Mouse (Mus musculus): ENCODE measurements around the gene Slc39a11. TPM values are rescaled to one million over a fixed set of nuclear protein-coding genes. Genes with fewer than 3 reads are reported as not detected.

The Slc39a11 gene
- polyA plus RNA-seq, 2 experiments, result 5.1 to 10.2 TPM

- H3K9me3 ChIP-seq (ENCODE audit: control insufficient read depth, low read length), result no peaks in the 10 kb centered on the region
- no peak overlapping the region for H3K9ac ChIP-seq (replicated peaks)
- H3K27ac ChIP-seq, result no peak overlapping the region
- H3K27me3 ChIP-seq (ENCODE audit: control insufficient read depth, insufficient read depth, low read length), result no peaks in the 10 kb centered on the region
- no peak for TF ChIP-seq EP300 (IDR thresholded peaks at IDR 0.05; ENCODE audit: low read depth)
- TF ChIP-seq CTCF (IDR thresholded peaks at IDR 0.05; ENCODE audit: low read depth), result no peak
- DNase-seq (ENCODE audit: low read depth in 3 of 3, low spot score in 3 of 3) (no peak), ATAC-seq (ENCODE audit: insufficient read depth) (no peak)
- WGBS (ENCODE audit: insufficient replicate concordance), result 43% methylated on average over 10 of the region's 10 CpGs
- no peak overlapping the region for H3K4me2 ChIP-seq (ENCODE audit: low read depth)
- no peaks in the 10 kb centered on the region for H3K36me3 ChIP-seq (replicated peaks; ENCODE audit: control insufficient read depth, insufficient read depth, low read depth)
- no peaks in the 10 kb centered on the region; a peak in 1 of 4 replicates for H3K4me1 ChIP-seq (replicated peaks; ENCODE audit: control insufficient read depth in 2 of 2, insufficient read depth in 2 of 2, low read length in 1 of 2)
- H3K4me3 ChIP-seq (ENCODE audit: insufficient read depth in 1 of 2, low read depth in 2 of 2, low read length in 2 of 2), result no peak overlapping the region
Measured at GRCm38 (mm10) chr11:113277034-113277612, 372.8 kb downstream of the Slc39a11 start.

GRCm38 (mm10) chr11:113276518-113276917 is 373.4 kb downstream of the Slc39a11 start:
- Histone ChIP-seq H3K9ac (replicated peaks) (no peak overlapping the region), H3K4me1 (replicated peaks; ENCODE audit: control insufficient read depth in 2 of 2, insufficient read depth in 2 of 2, low read length in 1 of 2) (no peaks in the 10 kb centered on the region; a peak in 1 of 4 replicates), H3K36me3 (replicated peaks; ENCODE audit: control insufficient read depth, insufficient read depth, low read depth) (no peaks in the 10 kb centered on the region), H3K9me3 (ENCODE audit: control insufficient read depth, low read length) (no peaks in the 10 kb centered on the region), H3K27me3 (ENCODE audit: control insufficient read depth, insufficient read depth, low read length) (no peaks in the 10 kb centered on the region), H3K4me2 (ENCODE audit: low read depth) (no peak overlapping the region), H3K27ac (no peak overlapping the region), H3K4me3 (ENCODE audit: insufficient read depth in 1 of 2, low read depth in 2 of 2, low read length in 2 of 2) (no peak overlapping the region)
- WGBS (ENCODE audit: insufficient replicate concordance), result 71% methylated on average over 8 of the region's 8 CpGs
- no peak for DNase-seq (ENCODE audit: low read depth in 3 of 3, low spot score in 3 of 3)
- no peak for TF ChIP-seq EP300 (IDR thresholded peaks at IDR 0.05; ENCODE audit: low read depth)
- TF ChIP-seq CTCF (IDR thresholded peaks at IDR 0.05; ENCODE audit: low read depth), result no peak
- ATAC-seq (ENCODE audit: insufficient read depth), result no peak

- no peaks in the 10 kb centered on the region for H3K27me3 ChIP-seq (ENCODE audit: control insufficient read depth, insufficient read depth, low read length)
- no peak overlapping the region for H3K4me2 ChIP-seq (ENCODE audit: low read depth)
- TF ChIP-seq EP300 (IDR thresholded peaks at IDR 0.05; ENCODE audit: low read depth) (no peak), CTCF (IDR thresholded peaks at IDR 0.05; ENCODE audit: low read depth) (no peak)
- DNase-seq (ENCODE audit: low read depth in 3 of 3, low spot score in 3 of 3) (no peak), ATAC-seq (ENCODE audit: insufficient read depth) (no peak)
- H3K9ac ChIP-seq (replicated peaks), result no peak overlapping the region
- WGBS (ENCODE audit: insufficient replicate concordance), result 80% methylated on average over 8 of the region's 8 CpGs
- no peak overlapping the region for H3K27ac ChIP-seq
- H3K9me3 ChIP-seq (ENCODE audit: control insufficient read depth, low read length), result no peaks in the 10 kb centered on the region
- no peaks in the 10 kb centered on the region; a peak in 1 of 4 replicates for H3K4me1 ChIP-seq (replicated peaks; ENCODE audit: control insufficient read depth in 2 of 2, insufficient read depth in 2 of 2, low read length in 1 of 2)
- H3K36me3 ChIP-seq (replicated peaks; ENCODE audit: control insufficient read depth, insufficient read depth, low read depth), result no peaks in the 10 kb centered on the region
- H3K4me3 ChIP-seq (ENCODE audit: insufficient read depth in 1 of 2, low read depth in 2 of 2, low read length in 2 of 2), result no peak overlapping the region
Measured at GRCm38 (mm10) chr11:113274037-113274436, 375.8 kb downstream of the Slc39a11 start.

- no peaks in the 10 kb centered on the region for H3K27me3 ChIP-seq (ENCODE audit: control insufficient read depth, insufficient read depth, low read length)
- H3K4me3 ChIP-seq (ENCODE audit: insufficient read depth in 1 of 2, low read depth in 2 of 2, low read length in 2 of 2), result no peak overlapping the region
- TF ChIP-seq EP300 (IDR thresholded peaks at IDR 0.05; ENCODE audit: low read depth) (no peak), CTCF (IDR thresholded peaks at IDR 0.05; ENCODE audit: low read depth) (no peak)
- H3K4me2 ChIP-seq (ENCODE audit: low read depth), result no peak overlapping the region
- no peak overlapping the region for H3K9ac ChIP-seq (replicated peaks)
- H3K9me3 ChIP-seq (ENCODE audit: control insufficient read depth, low read length), result no peaks in the 10 kb centered on the region
- ATAC-seq (ENCODE audit: insufficient read depth) (no peak), DNase-seq (ENCODE audit: low read depth in 3 of 3, low spot score in 3 of 3) (no peak)
- H3K27ac ChIP-seq, result no peak overlapping the region
- no peaks in the 10 kb centered on the region for H3K4me1 ChIP-seq (replicated peaks; ENCODE audit: control insufficient read depth in 2 of 2, insufficient read depth in 2 of 2, low read length in 1 of 2)
- no peaks in the 10 kb centered on the region for H3K36me3 ChIP-seq (replicated peaks; ENCODE audit: control insufficient read depth, insufficient read depth, low read depth)
- 67% methylated on average over 6 of the region's 6 CpGs for whole genome bisulfite sequencing (ENCODE audit: insufficient replicate concordance)
Measured at GRCm38 (mm10) chr11:113271857-113272256, 378.0 kb downstream of the Slc39a11 start.

GRCm38 (mm10) chr11:113268831-113269319 is 381.0 kb downstream of the Slc39a11 start:
- Histone ChIP-seq H3K4me3 (ENCODE audit: insufficient read depth in 1 of 2, low read depth in 2 of 2, low read length in 2 of 2) (no peak overlapping the region), H3K27me3 (ENCODE audit: control insufficient read depth, insufficient read depth, low read length) (no peaks in the 10 kb centered on the region), H3K4me1 (replicated peaks; ENCODE audit: control insufficient read depth in 2 of 2, insufficient read depth in 2 of 2, low read length in 1 of 2) (no peaks in the 10 kb centered on the region), H3K9ac (replicated peaks) (no peak overlapping the region), H3K36me3 (replicated peaks; ENCODE audit: control insufficient read depth, insufficient read depth, low read depth) (no peaks in the 10 kb centered on the region), H3K9me3 (ENCODE audit: control insufficient read depth, low read length) (no peaks in the 10 kb centered on the region), H3K4me2 (ENCODE audit: low read depth) (no peak overlapping the region), H3K27ac (no peak overlapping the region)
- ATAC-seq (ENCODE audit: insufficient read depth) (no peak), DNase-seq (ENCODE audit: low read depth in 3 of 3, low spot score in 3 of 3) (no peak)
- TF ChIP-seq EP300 (IDR thresholded peaks at IDR 0.05; ENCODE audit: low read depth), result no peak
- TF ChIP-seq CTCF (IDR thresholded peaks at IDR 0.05; ENCODE audit: low read depth), result no peak
- WGBS (ENCODE audit: insufficient replicate concordance), result 67% methylated on average over 8 of the region's 8 CpGs
